ENCODE assay signal across 4 mouse cellular contexts in genomic region chr2:98667201-98667600, GRCm38 (mm10). TPM values are rescaled to one million over a fixed set of nuclear protein-coding genes. Genes with fewer than 3 reads are reported as not detected.
"Had no signal": no experiment of that assay in that cellular context is flagged by ENCODE, and none has a peak within 500 bp of the region (broad histone marks: within the 10 kb centered on the region; RNA-seq: fewer than 3 reads in every experiment).

TSS of gene Gm10800 (minus strand) at chr2:98667301.

RNA-seq across cellular contexts. Expression of gene Gm10800, which starts in this region (rescaled TPM):
- total RNA-seq: layer of hippocampus, adult 18-20 months; left cerebral cortex, postnatal 25 days had no signal
- polyA plus RNA-seq: limb, embryonic 11.5 days; liver, embryonic 16.5 days had no signal
